Mouse (Mus musculus) skeletal muscle tissue, adult 2 months (tissue): ENCODE measurements around the gene Hist1h1a.
"Not testable (repeated sequence)": the region's sequence is repeated elsewhere in the genome, so short reads cannot be mapped to it uniquely, and the experiment has no call there.

ENCODE experiments used
- DNase-seq: peaks from one replicate; pipeline ENCODE4 v3.0.0-alpha.2; 2012; ENCODE audit warnings: low read depth, low spot score

Hist1h1a gene

DNA sequence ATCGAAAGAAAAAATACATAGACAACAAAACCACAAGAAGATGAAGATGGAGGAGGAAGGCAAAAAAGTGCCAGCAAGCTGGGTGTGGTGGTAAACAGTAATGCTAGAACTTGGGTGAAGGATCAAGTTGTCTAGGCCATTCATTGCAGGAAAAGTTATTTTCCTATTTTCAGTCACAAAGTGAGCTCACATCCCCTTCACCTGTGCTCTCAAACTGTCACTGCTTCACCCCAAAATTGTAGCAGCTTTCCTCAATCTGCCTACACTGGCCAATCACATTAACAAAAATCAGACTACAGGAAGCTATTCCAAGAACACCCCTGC, 3.6 kb upstream of the Hist1h1a start:
- DNase-seq = no peak

DNA sequence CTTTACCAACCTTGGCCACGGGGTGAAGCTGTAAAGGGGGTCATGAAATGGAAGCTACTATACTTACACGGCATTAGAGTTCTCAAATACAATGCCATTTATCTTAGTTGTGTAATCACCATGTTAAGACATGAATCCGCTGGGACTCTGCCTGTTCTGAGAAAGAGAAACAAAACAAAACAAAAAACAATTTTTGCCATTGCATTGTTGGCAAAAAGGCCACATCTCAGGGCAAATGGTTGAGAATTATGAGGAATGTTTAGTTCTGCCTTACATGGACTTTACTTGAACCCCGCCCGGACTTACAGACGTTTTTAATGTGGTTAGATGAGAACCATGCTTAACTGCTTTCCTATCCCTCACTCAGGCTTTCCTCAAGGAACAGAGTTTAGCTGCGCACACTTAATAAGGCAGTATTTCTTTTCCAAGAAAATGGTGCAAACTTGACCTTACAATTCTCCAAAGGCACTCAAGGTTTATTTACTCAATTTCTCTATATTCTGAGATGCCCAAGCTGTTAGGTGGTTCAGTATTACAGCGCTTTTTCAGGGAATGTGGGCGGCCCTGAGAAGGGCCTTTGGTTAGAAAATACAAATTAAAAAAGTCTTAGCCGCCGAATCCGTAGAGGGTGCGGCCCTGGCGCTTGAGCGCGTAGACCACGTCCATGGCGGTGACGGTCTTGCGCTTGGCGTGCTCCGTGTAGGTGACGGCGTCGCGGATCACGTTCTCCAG, 3.1 kb upstream of the Hist1h1a start:
- DNase-seq = no peak

GRCm38 (mm10) chr13:23760972-23761864, 2.2 kb upstream of the Hist1h1a start, which contains the start of gene Hist1h4a:
TSS of gene Hist1h4a (minus strand) at chr13:23761230.
- peak; percentile 95 for DNase-seq

DNA sequence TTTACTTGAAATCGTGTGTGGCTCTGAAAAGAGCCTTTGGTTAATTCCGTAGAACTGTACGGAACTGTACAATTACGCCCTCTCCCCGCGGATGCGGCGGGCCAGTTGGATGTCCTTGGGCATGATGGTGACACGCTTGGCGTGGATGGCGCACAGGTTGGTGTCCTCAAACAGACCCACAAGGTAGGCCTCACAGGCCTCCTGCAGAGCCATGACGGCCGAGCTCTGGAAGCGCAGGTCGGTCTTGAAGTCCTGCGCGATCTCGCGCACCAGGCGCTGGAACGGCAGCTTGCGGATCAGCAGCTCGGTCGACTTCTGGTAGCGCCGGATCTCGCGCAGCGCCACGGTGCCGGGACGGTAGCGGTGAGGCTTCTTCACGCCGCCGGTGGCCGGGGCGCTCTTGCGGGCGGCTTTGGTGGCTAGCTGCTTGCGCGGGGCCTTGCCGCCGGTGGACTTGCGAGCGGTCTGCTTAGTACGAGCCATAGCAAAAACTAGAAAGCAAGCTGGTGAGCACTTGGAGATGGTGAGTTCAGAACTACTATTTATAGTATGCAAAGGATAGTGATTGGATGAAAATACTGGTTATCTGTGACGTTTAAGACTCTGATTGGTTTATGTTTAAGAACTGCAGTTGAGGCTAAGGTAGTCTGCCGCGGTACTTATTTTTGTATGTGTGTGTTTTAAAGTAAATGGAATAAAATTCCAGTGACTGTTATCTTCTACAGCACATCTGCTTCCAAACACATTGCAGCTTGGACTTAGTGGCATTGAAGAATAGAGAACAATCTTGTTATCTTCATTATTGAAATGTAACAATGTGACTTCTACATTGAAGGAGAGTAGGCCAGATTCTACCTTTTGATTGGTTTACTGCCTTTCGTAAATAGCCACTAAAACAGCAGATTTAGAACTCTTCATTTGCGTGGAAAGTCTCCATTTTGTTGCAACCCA, 1.3 kb upstream of the Hist1h1a start, which contains the start of gene Hist1h3a:
TSS of gene Hist1h3a (minus strand) at position 516 of the 951 bp plus-strand sequence.
- DNase-seq = peak; percentile 79

- DNase-seq = no peak
Measured at GRCm38 (mm10) chr13:23763242-23763585, 252 bp upstream of the Hist1h1a start.

DNA sequence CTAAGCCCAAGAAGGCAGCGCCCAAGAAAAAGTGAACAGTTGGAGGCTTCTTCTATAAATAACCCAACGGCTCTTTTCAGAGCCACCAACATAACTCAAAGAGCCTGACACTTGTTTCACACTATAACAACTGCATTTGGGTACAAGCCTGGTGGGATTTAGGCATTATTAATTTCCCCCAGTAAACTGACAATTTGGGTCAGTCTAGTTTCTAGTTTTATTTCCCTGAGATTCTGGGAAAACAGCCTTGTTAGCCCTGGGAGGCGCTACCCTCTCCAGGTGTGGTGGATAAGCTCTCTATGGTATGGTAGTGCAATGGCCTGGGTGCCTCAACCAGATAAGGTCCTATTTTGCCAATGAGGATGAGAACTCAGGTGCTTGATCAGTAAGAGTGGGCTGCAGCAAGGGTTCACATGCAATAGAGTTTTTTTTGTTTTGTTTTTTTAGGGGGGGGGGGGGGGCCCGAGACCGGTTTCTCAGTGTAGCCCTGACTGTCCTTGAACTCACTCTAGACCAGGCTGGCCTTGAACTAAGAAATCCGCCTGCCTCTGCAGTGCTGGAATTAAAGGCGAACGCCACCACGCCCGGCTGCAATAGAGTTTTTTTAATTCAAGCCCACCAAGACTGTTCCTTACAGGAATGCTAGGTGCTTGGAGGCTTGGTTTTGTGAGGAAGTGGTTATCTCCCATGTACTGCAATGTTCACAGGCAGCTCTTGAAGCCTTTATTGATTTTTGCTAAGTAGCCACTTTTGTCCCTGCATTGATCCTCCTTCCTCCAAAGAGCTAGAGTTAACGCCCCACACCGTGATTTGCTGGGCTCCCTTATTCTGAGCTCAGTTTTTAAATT, 1.1 kb downstream of the Hist1h1a start:
- no peak for DNase-seq

GRCm38 (mm10) chr13:23765172-23765513, 1.7 kb downstream of the Hist1h1a start:
- no peak for DNase-seq

- DNase-seq = no peak
Measured at GRCm38 (mm10) chr13:23766772-23767171, 3.3 kb downstream of the Hist1h1a start.

DNA sequence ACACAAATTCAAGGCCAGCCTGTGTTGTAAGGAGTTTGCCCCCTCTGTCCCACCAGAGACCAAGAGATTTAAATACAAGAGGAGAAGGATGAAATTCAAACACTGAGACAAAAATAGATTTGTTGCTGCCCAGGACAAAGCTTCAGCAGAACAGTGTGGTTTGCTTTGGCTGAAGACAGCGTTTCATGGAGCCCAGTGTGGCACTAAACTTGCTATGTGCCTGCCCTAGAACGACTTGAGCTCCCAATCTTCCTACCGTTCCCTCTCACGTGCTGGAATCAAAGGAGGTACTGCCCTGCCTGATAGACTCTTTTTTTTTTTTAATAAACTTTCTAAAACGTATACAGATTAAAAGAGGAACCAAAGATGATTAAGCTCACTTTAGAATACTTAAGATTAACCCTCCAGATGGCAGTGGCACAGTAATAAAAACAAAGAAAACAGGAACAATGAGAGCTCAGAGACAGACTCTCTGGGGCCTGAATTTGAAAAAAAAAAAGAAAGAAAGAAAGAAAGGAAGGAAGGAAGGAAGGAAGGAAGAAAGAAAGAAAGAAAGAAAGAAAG, 5.5 kb downstream of the Hist1h1a start:
- no peak for DNase-seq

- DNase-seq = not testable (repeated sequence)
Measured at GRCm38 (mm10) chr13:23769613-23770012, 6.1 kb downstream of the Hist1h1a start, which contains the start of gene Trim38. TSS of gene Trim38 (plus strand) at chr13:23769913.

GRCm38 (mm10) chr13:23772561-23773313, 9.3 kb downstream of the Hist1h1a start:
- DNase-seq = no peak

- no peak for DNase-seq
Measured at GRCm38 (mm10) chr13:23778339-23778738, 14.9 kb downstream of the Hist1h1a start.

DNA sequence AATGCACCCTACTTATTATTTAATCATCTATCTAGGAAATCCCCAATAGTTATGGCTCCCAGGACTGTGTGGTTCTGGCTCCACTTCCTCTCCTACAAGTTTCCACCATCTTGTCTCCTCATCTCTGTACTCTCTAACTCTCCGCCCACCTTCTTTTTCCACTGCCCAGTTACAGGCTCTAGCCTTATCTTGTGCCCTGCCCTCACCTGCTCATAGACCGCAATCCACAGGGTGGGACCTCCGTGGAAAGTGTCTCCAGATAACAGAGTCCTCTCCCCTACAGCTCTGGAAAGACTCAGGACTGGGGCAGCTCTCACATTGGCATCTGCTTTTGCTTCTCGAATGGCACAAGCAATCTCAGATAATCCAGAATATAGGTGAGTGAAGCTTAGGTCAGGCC, 15.6 kb downstream of the Hist1h1a start:
- DNase-seq = no peak

- peak; percentile 9 for DNase-seq
Measured at GRCm38 (mm10) chr13:23792520-23792919, 29.1 kb downstream of the Hist1h1a start.

- DNase-seq = peak; percentile 3
Measured at GRCm38 (mm10) chr13:23799405-23799804, 35.9 kb downstream of the Hist1h1a start.

DNA sequence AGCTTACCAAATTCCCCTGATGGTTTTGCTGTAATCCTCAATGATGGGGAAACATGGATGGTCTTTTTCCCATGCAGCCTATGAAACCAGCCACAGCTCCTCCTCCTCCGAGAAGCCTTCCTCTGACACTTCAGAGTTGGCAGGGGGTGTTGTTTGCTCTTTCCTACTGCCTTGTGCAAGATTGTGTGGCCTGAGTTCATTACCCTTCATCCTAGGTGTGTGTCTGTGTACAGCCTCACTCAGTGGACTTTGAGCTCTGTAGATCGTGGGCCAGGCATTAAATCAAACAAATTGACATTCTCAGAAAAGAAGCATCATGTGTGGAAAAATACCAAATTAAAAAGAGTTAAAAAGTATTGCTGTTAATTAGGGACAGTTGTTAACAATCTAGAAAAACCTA, 41.1 kb downstream of the Hist1h1a start:
- no peak for DNase-seq

- DNase-seq = no peak
Measured at GRCm38 (mm10) chr13:23806422-23807052, 43.1 kb downstream of the Hist1h1a start, which contains the start of gene Slc17a2. TSS of gene Slc17a2 (plus strand) at chr13:23806993.
